Mouse (Mus musculus) limb, embryonic 12.5 days (tissue): Measurements from ENCODE around the gene Uvrag. TPM values are rescaled to one million over a fixed set of nuclear protein-coding genes. Genes with fewer than 3 reads are reported as not detected.

Experiments used
- ATAC-seq: fragments of 200-750 bp; cut with Nextera tagmentation; 2 replicates; pipeline ENCODE4 v1.8.0; 2017; ENCODE audit warnings: low read depth, moderate TSS enrichment; ENCODE audit not compliant: insufficient number of reproducible peaks, insufficient read depth, low FRiP score, low TSS enrichment
- H3K27ac ChIP-seq: fragments of 300-500 bp; sonication (generic); 2 replicates; pipeline ENCODE4 v1.5.1; 2016; ENCODE audit warnings: mild to moderate bottlenecking, moderate library complexity
- H3K27me3 ChIP-seq: fragments of 300-500 bp; sonication (generic); 2 replicates; pipeline ENCODE4 v1.6.1; 2016; ENCODE audit warnings: mild to moderate bottlenecking, moderate library complexity
- H3K36me3 ChIP-seq: fragments of 300-500 bp; sonication (generic); 2 replicates; pipeline ENCODE4 v1.6.1; 2016; ENCODE audit warnings: mild to moderate bottlenecking, moderate library complexity
- H3K4me1 ChIP-seq: fragments of 300-500 bp; sonication (generic); replicated peaks from 2 replicates; pipeline ENCODE4 v1.6.1; 2016
- H3K4me2 ChIP-seq: fragments of 300-500 bp; sonication (generic); 2 replicates; pipeline ENCODE4 v1.6.1; 2016; ENCODE audit warnings: mild to moderate bottlenecking, moderate library complexity
- H3K4me3 ChIP-seq: fragments of 300-500 bp; sonication (generic); replicated peaks from 2 replicates; pipeline ENCODE4 v1.5.1; 2016; ENCODE audit warnings: mild to moderate bottlenecking
- H3K9ac ChIP-seq: fragments of 300-500 bp; sonication (generic); replicated peaks from 2 replicates; pipeline ENCODE4 v1.6.1; 2016; ENCODE audit warnings: mild to moderate bottlenecking, moderate library complexity
- H3K9me3 ChIP-seq: fragments of 300-500 bp; sonication (generic); 2 replicates; pipeline ENCODE4 v1.6.1; 2016; ENCODE audit warnings: mild to moderate bottlenecking, moderate library complexity
- WGBS: fragments of 180-500 bp; shearing (Covaris S2); methylation state at CpG from one replicate; pipeline ENCODE4 v1.1.7; 2016; 5-methylcytosine and 5-hydroxymethylcytosine counted together
- polyA plus RNA-seq: library from polyadenylated mRNA; unstranded; fragments of >200 nt; fragmentation: Nextera tagmentation; extraction: Ambion mirVana; gene quantifications from 2 replicates; pipeline ENCODE4 v1.2.1, GENCODE M21; 2016

Uvrag gene
- polyA plus RNA-seq, 1 experiment from 2014 or later: 17.4 TPM

DNA sequence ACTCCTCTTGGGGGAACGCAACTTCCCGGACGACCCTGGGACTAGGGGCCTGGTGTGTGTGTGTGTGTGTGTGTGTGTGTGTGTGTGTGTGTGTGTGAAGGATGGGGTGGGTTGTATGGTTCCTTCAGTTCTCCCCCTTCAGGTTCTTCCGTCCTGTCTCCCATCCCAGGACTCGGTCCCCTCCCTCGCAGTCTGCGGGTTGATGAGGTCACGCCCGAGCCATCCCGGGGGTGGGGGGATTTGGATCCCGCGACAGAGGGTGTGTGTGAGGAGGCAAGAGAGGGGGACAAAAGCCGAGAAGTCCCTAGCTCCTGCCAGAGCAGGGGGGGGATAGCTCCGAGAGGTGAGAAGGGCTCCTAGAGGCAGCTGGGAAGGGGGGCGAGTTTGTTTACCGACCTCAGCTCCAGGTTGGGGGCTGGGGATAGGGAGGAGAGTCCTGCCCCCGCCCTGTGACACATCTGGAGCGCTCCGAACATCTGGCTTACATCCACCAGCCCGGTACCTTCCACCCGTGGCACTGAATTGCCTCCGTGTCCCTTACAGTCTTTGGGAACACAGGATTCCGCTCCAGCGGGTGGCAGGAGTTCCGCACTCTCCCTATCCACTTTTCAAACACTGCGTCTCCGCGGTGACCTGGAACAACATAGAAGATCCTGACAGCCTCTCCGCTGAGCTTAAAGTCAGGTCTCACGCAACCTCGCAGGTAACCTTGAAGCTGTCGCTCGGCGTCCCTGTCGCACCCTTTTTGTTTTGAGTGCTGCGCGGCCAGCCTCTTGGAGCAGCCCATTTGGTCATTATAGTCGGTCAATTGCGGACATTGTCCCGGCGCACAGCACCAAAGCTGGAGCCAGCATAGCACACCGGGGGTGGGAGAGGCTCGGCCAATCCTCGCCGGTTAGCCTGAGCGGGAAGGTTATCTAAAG is 305.2 kb downstream of the Uvrag start:
- H3K4me2 ChIP-seq: peak overlapping the region; percentile 96
- no peak for ATAC-seq
- H3K27ac ChIP-seq: peak overlapping the region; percentile 81
- peaks cover 55% of the 10 kb centered on the region for H3K4me1 ChIP-seq
- peak overlapping the region; percentile 71 for H3K4me3 ChIP-seq
- no peaks in the 10 kb centered on the region for H3K36me3 ChIP-seq
- WGBS: under 1% methylated on average over 45 of the region's 46 CpGs
- no peaks in the 10 kb centered on the region for H3K9me3 ChIP-seq
- H3K9ac ChIP-seq: peak overlapping the region; percentile 81
- H3K27me3 ChIP-seq: peaks cover 99% of the 10 kb centered on the region

Other genes starting within 250 kb of the Uvrag start
- 14.0 and 14.1 TPM in 2 replicates for gene Dgat2, start 41.6 kb upstream of the Uvrag start, polyA plus RNA-seq
- gene Mogat2, start 97.5 kb upstream of the Uvrag start, polyA plus RNA-seq: 13.5 and 14.0 TPM in 2 replicates
- gene Map6, start 126.3 kb upstream of the Uvrag start, polyA plus RNA-seq: 4.4 and 4.8 TPM in 2 replicates
- 1,189 and 1,266 TPM in 2 replicates for gene Serpinh1, start 212.1 kb upstream of the Uvrag start, polyA plus RNA-seq
- 11.2 and 12.2 TPM in 2 replicates for gene Gdpd5, start 240.3 kb upstream of the Uvrag start, polyA plus RNA-seq